ENCODE assay signal across 8 mouse cellular contexts in genomic region chr11:40695103-40695502, GRCm38 (mm10). TPM values are rescaled to one million over a fixed set of nuclear protein-coding genes. Genes with fewer than 3 reads are reported as not detected.
DNase-seq lines count a peak whose midpoint lies in the region; ATAC-seq and TF ChIP-seq lines count a peak whose summit lies in the region.

Gene Mat2b, minus strand, starts transcription at chr11:40695203.

- ATAC-seq in heart, embryonic 12.5 days (ENCODE audit: insufficient number of reproducible peaks, low FRiP score) = no peak
- no peak for ATAC-seq in monocyte, adult 5-6 weeks (replicated peaks; ENCODE audit: insufficient number of reproducible peaks, low FRiP score, low TSS enrichment, poor library complexity, severe bottlenecking)

- peaks cover 8% of the 10 kb centered on the region for H3K4me1 ChIP-seq in lung, adult 2 months (ENCODE audit: control insufficient read depth, insufficient read depth, low read length)
- H3K4me1 ChIP-seq in embryonic facial prominence, embryonic 10.5 days = peaks cover 25% of the 10 kb centered on the region
- H3K4me1 ChIP-seq in heart, embryonic 12.5 days (replicated peaks) = peaks cover 14% of the 10 kb centered on the region

- peak within 1 kb of the TSS; percentile 88 for H3K9ac ChIP-seq in heart, embryonic 12.5 days

- H3K27ac ChIP-seq in embryonic facial prominence, embryonic 10.5 days (replicated peaks) = peak within 1 kb of the TSS; percentile 95
- peak within 1 kb of the TSS; percentile 99 for H3K27ac ChIP-seq in heart, embryonic 12.5 days (ENCODE audit: poor library complexity, severe bottlenecking)

- no peaks in the 10 kb centered on the region for H3K27me3 ChIP-seq in embryonic facial prominence, embryonic 10.5 days (replicated peaks; ENCODE audit: low read depth, poor library complexity, severe bottlenecking)
- H3K27me3 ChIP-seq in heart, embryonic 12.5 days (replicated peaks) = no peaks in the 10 kb centered on the region

- H3K36me3 ChIP-seq in embryonic facial prominence, embryonic 10.5 days (replicated peaks) = peaks cover 12% of the 10 kb centered on the region
- H3K36me3 ChIP-seq in heart, embryonic 12.5 days = peaks cover 5% of the 10 kb centered on the region

- peaks cover 9% of the 10 kb centered on the region; the same call in 1 of the 2 replicates for H3K9me3 ChIP-seq in embryonic facial prominence, embryonic 10.5 days
- H3K9me3 ChIP-seq in heart, embryonic 12.5 days (replicated peaks) = 0 out of 2 replicates have a peak, but pooled peaks cover 6% of the 10 kb centered on the region

- intact Hi-C loops in left cerebral cortex, postnatal 10 days (cut with DNase I) = no loop called here

- 72% methylated on average over 9 of the region's 9 CpGs for WGBS in lung, adult 2 months
- 87% methylated on average over 9 of the region's 9 CpGs for WGBS in embryonic facial prominence, embryonic 10.5 days
- 85% methylated on average over 9 of the region's 9 CpGs for WGBS in heart, embryonic 12.5 days

- DNase-seq in lung, adult 2 months = no peak
- no peak for DNase-seq in lung, postnatal 14 days
- DNase-seq in embryonic facial prominence, embryonic 10.5 days (ENCODE audit: low spot score) = no peak
- DNase-seq in left cerebral cortex, postnatal 10 days (ENCODE audit: extremely low spot score in 1 of 2, low spot score in 2 of 2) = no peak
- no peak for DNase-seq in cerebellum, postnatal 10 days
- no peak for DNase-seq in cerebellum, postnatal 25 days

- H3K4me2 ChIP-seq in heart, embryonic 12.5 days = peak within 1 kb of the TSS; percentile 60

- TF ChIP-seq CTCF in lung, adult 2 months (IDR thresholded peaks at IDR 0.05; ENCODE audit: insufficient read depth, low read length) = no peak

- TF ChIP-seq POLR2A in lung, adult 2 months (IDR thresholded peaks at IDR 0.05; ENCODE audit: borderline replicate concordance, extremely low read depth, low read depth, low read length) = no peak

- peak within 1 kb of the TSS; percentile 90 for H3K4me3 ChIP-seq in lung, adult 2 months (replicated peaks; ENCODE audit: extremely low read depth, low read depth, low read length)
- H3K4me3 ChIP-seq in embryonic facial prominence, embryonic 10.5 days = peak within 1 kb of the TSS; percentile 91
- H3K4me3 ChIP-seq in heart, embryonic 12.5 days = peak within 1 kb of the TSS; percentile 71

RNA-seq across cellular contexts. Expression of gene Mat2b, which starts in this region (rescaled TPM):
- polyA plus RNA-seq in lung, adult 2 months (2012; rRNA removed) = 32.0 and 38.8 TPM in 2 replicates
- 96.0 and 106 TPM in 2 replicates for polyA plus RNA-seq in embryonic facial prominence, embryonic 10.5 days (2016; fragmentation: Nextera tagmentation; extraction: Ambion mirVana)
- 113 TPM in 2 replicates for polyA plus RNA-seq in heart, embryonic 12.5 days (2016; fragmentation: Nextera tagmentation; extraction: Ambion mirVana)
- total RNA-seq in left cerebral cortex, postnatal 10 days (2021) = 10 to 100 TPM; 91.2 to 93.2 TPM
- 136 to 161 TPM (median 144 TPM) in 3 replicates for total RNA-seq in monocyte, adult 5-6 weeks (2017)
